Mouse (Mus musculus) stomach, embryonic 14.5 days (tissue): ENCODE data around the gene Phgr1. TPM values are rescaled to one million over a fixed set of nuclear protein-coding genes. Genes with fewer than 3 reads are reported as not detected.
A peak's percentile ranks its signal among the peaks of the same experiment; 100 is the strongest.

ENCODE experiments used
- ATAC-seq: fragments of 200-750 bp; cut with Nextera tagmentation; 2 replicates; pipeline ENCODE4 v1.8.0; 2017; ENCODE audit warnings: low read depth, moderate TSS enrichment; ENCODE audit not compliant: insufficient number of reproducible peaks, insufficient read depth, low FRiP score
- H3K27ac ChIP-seq: fragments of 300-500 bp; sonication (generic); 2 replicates; pipeline ENCODE4 v1.5.1; 2014; ENCODE audit warnings: mild to moderate bottlenecking, low read length, moderate library complexity, mixed read lengths
- H3K27me3 ChIP-seq: fragments of 300-500 bp; sonication (generic); 2 replicates; pipeline ENCODE4 v1.6.1; 2014; ENCODE audit warnings: low read length, control low read depth, mixed read lengths; ENCODE audit not compliant: control insufficient read depth, insufficient read depth
- H3K36me3 ChIP-seq: fragments of 300-500 bp; sonication (generic); 2 replicates; pipeline ENCODE4 v1.6.1; 2014; ENCODE audit warnings: mild to moderate bottlenecking, control low read depth, low read length, moderate library complexity, mixed read lengths; ENCODE audit not compliant: control insufficient read depth, insufficient read depth
- H3K4me1 ChIP-seq: fragments of 300-500 bp; sonication (generic); 2 replicates; pipeline ENCODE4 v1.6.1; 2014; ENCODE audit warnings: low read length, control low read depth, mixed read lengths; ENCODE audit not compliant: control insufficient read depth, insufficient read depth
- H3K4me2 ChIP-seq: fragments of 300-500 bp; sonication (generic); replicated peaks from 2 replicates; pipeline ENCODE4 v1.6.1; 2014; ENCODE audit warnings: low read depth, low read length, control low read depth
- H3K4me3 ChIP-seq: fragments of 300-500 bp; sonication (generic); 2 replicates; pipeline ENCODE4 v1.5.1; 2014; ENCODE audit warnings: low read depth, low read length, control low read depth
- H3K9ac ChIP-seq: fragments of 300-500 bp; sonication (generic); replicated peaks from 2 replicates; pipeline ENCODE4 v1.6.1; 2014; ENCODE audit warnings: low read depth, mild to moderate bottlenecking, control low read depth, low read length, moderate library complexity, mixed read lengths
- H3K9me3 ChIP-seq: fragments of 300-500 bp; sonication (generic); 2 replicates; pipeline ENCODE4 v1.6.1; 2016; ENCODE audit warnings: low read depth, low read length, control low read depth; ENCODE audit not compliant: control insufficient read depth
- WGBS: fragments of 180-500 bp; shearing (Covaris S2); extraction: QIAGEN DNeasy Blood & Tissue Kit; methylation state at CpG from one replicate; pipeline ENCODE4 v1.1.7; 2014; 5-methylcytosine and 5-hydroxymethylcytosine counted together
- polyA plus RNA-seq: library from polyadenylated mRNA; unstranded; fragments of >200 nt; fragmentation: Nextera tagmentation; extraction: Ambion mirVana; gene quantifications from 2 replicates; pipeline ENCODE4 v1.2.1, GENCODE M21; 2014

The Phgr1 gene
- polyA plus RNA-seq, 1 experiment from 2014 or later: 24.8 TPM

GRCm38 (mm10) chr2:118756103-118756502 lies 16.5 kb upstream of the Phgr1 start:
- no peak for ATAC-seq
- WGBS: 71% methylated on average over 4 of the region's 4 CpGs
- no peak overlapping the region for H3K27ac ChIP-seq
- H3K4me3 ChIP-seq: no peak overlapping the region
- H3K4me1 ChIP-seq: peaks cover 1% of the 10 kb centered on the region
- no peaks in the 10 kb centered on the region for H3K27me3 ChIP-seq
- no peak overlapping the region for H3K4me2 ChIP-seq
- H3K9ac ChIP-seq: no peak overlapping the region
- H3K36me3 ChIP-seq: no peaks in the 10 kb centered on the region
- H3K9me3 ChIP-seq: no peaks in the 10 kb centered on the region

- no peak overlapping the region for H3K27ac ChIP-seq
- WGBS: 14% methylated on average over 8 of the region's 8 CpGs
- H3K9me3 ChIP-seq: no peaks in the 10 kb centered on the region
- ATAC-seq: 0 out of 2 replicates have a peak, but pooled peaks have one; percentile 15
- no peaks in the 10 kb centered on the region for H3K36me3 ChIP-seq
- H3K4me3 ChIP-seq: no peak overlapping the region
- H3K4me1 ChIP-seq: peaks cover 31% of the 10 kb centered on the region
- H3K9ac ChIP-seq: no peak overlapping the region
- no peaks in the 10 kb centered on the region for H3K27me3 ChIP-seq
- no peak overlapping the region for H3K4me2 ChIP-seq
Measured at GRCm38 (mm10) chr2:118759828-118760227, 12.7 kb upstream of the Phgr1 start.

GRCm38 (mm10) chr2:118760311-118761025 lies 12.1 kb upstream of the Phgr1 start:
- WGBS: 82% methylated on average over 11 of the region's 11 CpGs
- H3K4me1 ChIP-seq: peaks cover 31% of the 10 kb centered on the region
- no peak overlapping the region for H3K4me2 ChIP-seq
- no peak for ATAC-seq
- no peak overlapping the region for H3K4me3 ChIP-seq
- no peak overlapping the region for H3K9ac ChIP-seq
- no peaks in the 10 kb centered on the region for H3K27me3 ChIP-seq
- H3K9me3 ChIP-seq: no peaks in the 10 kb centered on the region
- no peak overlapping the region for H3K27ac ChIP-seq
- no peaks in the 10 kb centered on the region for H3K36me3 ChIP-seq

GRCm38 (mm10) chr2:118761358-118761757 lies 11.2 kb upstream of the Phgr1 start:
- no peaks in the 10 kb centered on the region for H3K9me3 ChIP-seq
- H3K36me3 ChIP-seq: no peaks in the 10 kb centered on the region
- H3K27me3 ChIP-seq: no peaks in the 10 kb centered on the region
- peaks cover 31% of the 10 kb centered on the region for H3K4me1 ChIP-seq
- no peak for ATAC-seq
- H3K9ac ChIP-seq: no peak overlapping the region
- WGBS: 85% methylated on average over 12 of the region's 12 CpGs
- peak overlapping the region; percentile 39 for H3K4me2 ChIP-seq
- no peak overlapping the region for H3K4me3 ChIP-seq
- H3K27ac ChIP-seq: peak overlapping the region; percentile 91

- Histone ChIP-seq H3K27me3 (no peaks in the 10 kb centered on the region), H3K27ac (peak within 1 kb of the TSS; percentile 91), H3K9ac (peak within 1 kb of the TSS; percentile 15; the same call in 1 of the 2 replicates), H3K9me3 (no peaks in the 10 kb centered on the region), H3K4me2 (peak within 1 kb of the TSS; percentile 39), H3K4me1 (peaks cover 31% of the 10 kb centered on the region), H3K4me3 (peak within 1 kb of the TSS; percentile 2; the same call in 1 of the 2 replicates), H3K36me3 (no peaks in the 10 kb centered on the region)
- peak; percentile 83 for ATAC-seq
- WGBS: 5% methylated on average over 29 of the region's 29 CpGs
Measured at GRCm38 (mm10) chr2:118761906-118762783, 10.4 kb upstream of the Phgr1 start, which contains the start of gene Ccdc9b. TSS of gene Ccdc9b (minus strand) at chr2:118762661.

GRCm38 (mm10) chr2:118762784-118763148 lies 9.8 kb upstream of the Phgr1 start:
- H3K9ac ChIP-seq: no peak overlapping the region
- WGBS: 14% methylated on average over 10 of the region's 10 CpGs

GRCm38 (mm10) chr2:118763469-118763868 lies 9.1 kb upstream of the Phgr1 start:
- Histone ChIP-seq H3K36me3 (no peaks in the 10 kb centered on the region), H3K9me3 (no peaks in the 10 kb centered on the region), H3K27ac (no peak overlapping the region), H3K27me3 (no peaks in the 10 kb centered on the region), H3K9ac (no peak overlapping the region), H3K4me3 (no peak overlapping the region), H3K4me2 (no peak overlapping the region), H3K4me1 (peaks cover 31% of the 10 kb centered on the region)
- no peak for ATAC-seq
- 49% methylated on average over 7 of the region's 7 CpGs for WGBS

More at GRCm38 (mm10) chr2:118762784-118763148, 9.8 kb upstream of the Phgr1 start:
- peak overlapping the region; percentile 39 for H3K4me2 ChIP-seq
- H3K36me3 ChIP-seq: no peaks in the 10 kb centered on the region
- ATAC-seq: no peak
- no peaks in the 10 kb centered on the region for H3K9me3 ChIP-seq
- H3K4me1 ChIP-seq: peaks cover 31% of the 10 kb centered on the region
- no peaks in the 10 kb centered on the region for H3K27me3 ChIP-seq
- peak overlapping the region; percentile 91; the same call in 1 of the 2 replicates for H3K27ac ChIP-seq
- no peak overlapping the region for H3K4me3 ChIP-seq

GRCm38 (mm10) chr2:118764094-118764831 lies 8.3 kb upstream of the Phgr1 start:
- H3K36me3 ChIP-seq: no peaks in the 10 kb centered on the region
- H3K9ac ChIP-seq: no peak overlapping the region
- H3K4me2 ChIP-seq: no peak overlapping the region
- H3K4me1 ChIP-seq: peaks cover 31% of the 10 kb centered on the region
- H3K9me3 ChIP-seq: no peaks in the 10 kb centered on the region
- WGBS: 25% methylated on average over 11 of the region's 11 CpGs
- no peak overlapping the region for H3K27ac ChIP-seq
- no peak overlapping the region for H3K4me3 ChIP-seq
- H3K27me3 ChIP-seq: no peaks in the 10 kb centered on the region
- ATAC-seq: no peak
